Mouse (Mus musculus) telencephalon, adult 2 months (tissue): ENCODE data around the gene Lonrf2.

Experiments
- DNase-seq: peaks from one replicate; pipeline ENCODE4 v3.0.0-alpha.2; 2011; ENCODE audit warnings: low read depth, low spot score

Gene Lonrf2

DNA sequence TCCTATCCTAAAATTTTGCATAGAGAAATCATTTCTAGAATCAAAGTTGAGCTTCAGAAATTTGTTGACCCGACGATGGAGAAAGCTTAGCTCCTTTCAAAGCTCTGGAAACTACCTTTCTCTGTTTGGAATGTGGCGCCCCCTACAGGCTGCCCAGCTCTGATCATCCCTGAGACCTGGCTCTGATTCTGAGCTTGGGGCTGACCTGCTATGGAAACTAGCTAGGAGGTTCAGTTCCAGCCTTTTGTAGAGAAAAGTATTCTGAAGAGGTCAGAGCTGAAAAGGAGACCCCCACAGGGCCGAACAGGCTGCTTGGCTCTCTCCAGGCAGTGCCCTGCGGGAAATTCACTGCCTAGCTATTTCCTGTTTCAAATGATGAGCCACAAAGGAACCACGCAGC lies 66.6 kb downstream of the Lonrf2 start:
- no peak for DNase-seq

- peak; percentile 31 for DNase-seq
Measured at GRCm38 (mm10) chr1:38767812-38768211, 68.7 kb downstream of the Lonrf2 start.

- no peak for DNase-seq
Measured at GRCm38 (mm10) chr1:38766661-38767572, 69.6 kb downstream of the Lonrf2 start.

- DNase-seq = no peak
Measured at GRCm38 (mm10) chr1:38766254-38766653, 70.3 kb downstream of the Lonrf2 start.

GRCm38 (mm10) chr1:38763960-38764613 lies 72.4 kb downstream of the Lonrf2 start:
- DNase-seq = no peak

- DNase-seq = no peak
Measured at GRCm38 (mm10) chr1:38760424-38760823, 76.1 kb downstream of the Lonrf2 start.

GRCm38 (mm10) chr1:38757791-38758403 lies 78.6 kb downstream of the Lonrf2 start:
- DNase-seq = no peak

DNA sequence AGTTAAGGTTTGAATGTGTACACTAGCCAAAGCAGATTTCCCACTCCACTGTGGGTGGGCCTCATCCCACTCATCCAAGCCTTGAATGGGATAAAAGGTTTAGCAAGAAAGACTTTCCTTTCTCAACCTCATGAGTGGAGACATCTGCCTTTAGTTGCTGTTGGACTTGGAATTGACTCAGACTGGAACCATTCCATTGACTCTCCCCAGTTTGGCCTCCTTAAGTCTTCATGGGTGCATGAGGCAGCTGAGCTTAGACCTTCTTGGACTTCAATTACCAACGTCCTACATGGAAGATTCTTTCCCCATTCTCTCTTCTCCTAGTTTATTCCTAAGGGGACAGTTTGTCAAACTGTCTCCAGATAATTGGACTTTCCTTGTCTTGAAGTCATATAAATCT lies 92.6 kb downstream of the Lonrf2 start:
- DNase-seq = no peak
